Mouse (Mus musculus) midbrain, embryonic 14.5 days (tissue): ENCODE measurements around the gene Tmem44. TPM values are rescaled to one million over a fixed set of nuclear protein-coding genes. Genes with fewer than 3 reads are reported as not detected.

Experiments used
- ATAC-seq: fragments of 200-750 bp; cut with Nextera tagmentation; 2 replicates; pipeline ENCODE4 v1.8.0; 2017; ENCODE audit warnings: moderate number of reproducible peaks, moderate library complexity; ENCODE audit not compliant: low FRiP score, low TSS enrichment
- DNase-seq: peaks from one replicate; pipeline ENCODE4 v3.0.0-alpha.2; 2015
- H3K27ac ChIP-seq: fragments of 300-500 bp; sonication (generic); replicated peaks from 2 replicates; pipeline ENCODE4 v1.5.1; 2014; ENCODE audit warnings: mild to moderate bottlenecking, low read depth, low read length, moderate library complexity
- H3K27me3 ChIP-seq: fragments of 300-500 bp; sonication (generic); 2 replicates; pipeline ENCODE4 v1.6.1; 2014; ENCODE audit warnings: low read length, control low read depth, mixed read lengths; ENCODE audit not compliant: control insufficient read depth, insufficient read depth
- H3K36me3 ChIP-seq: fragments of 300-500 bp; sonication (generic); 2 replicates; pipeline ENCODE4 v1.6.1; 2014; ENCODE audit warnings: low read length, control low read depth; ENCODE audit not compliant: control insufficient read depth, insufficient read depth
- H3K4me1 ChIP-seq: fragments of 300-500 bp; sonication (generic); 2 replicates; pipeline ENCODE4 v1.6.1; 2014; ENCODE audit warnings: mild to moderate bottlenecking, antibody characterized with exemption, low read length, control low read depth; ENCODE audit not compliant: control insufficient read depth, insufficient read depth
- H3K4me2 ChIP-seq: fragments of 300-500 bp; sonication (generic); 2 replicates; pipeline ENCODE4 v1.6.1; 2014; ENCODE audit warnings: mild to moderate bottlenecking, low read length, moderate library complexity
- H3K4me3 ChIP-seq: fragments of 300-500 bp; sonication (generic); replicated peaks from 2 replicates; pipeline ENCODE4 v1.5.1; 2014; ENCODE audit warnings: low read depth, low read length
- H3K9ac ChIP-seq: fragments of 300-500 bp; sonication (generic); replicated peaks from 2 replicates; pipeline ENCODE4 v1.6.1; 2014; ENCODE audit warnings: mild to moderate bottlenecking, low read length, moderate library complexity
- H3K9me3 ChIP-seq: fragments of 300-500 bp; sonication (generic); 2 replicates; pipeline ENCODE4 v1.6.1; 2016; ENCODE audit warnings: low read length, control low read depth, mixed read lengths; ENCODE audit not compliant: control insufficient read depth
- WGBS: fragments of 180-500 bp; shearing (Covaris S2); extraction: QIAGEN DNeasy Blood & Tissue Kit; methylation state at CpG from one replicate; pipeline ENCODE4 v1.1.7; 2014; 5-methylcytosine and 5-hydroxymethylcytosine counted together
- polyA plus RNA-seq: library from polyadenylated mRNA; unstranded; fragments of >200 nt; fragmentation: Nextera tagmentation; extraction: Ambion mirVana; gene quantifications from 2 replicates; pipeline ENCODE4 v1.2.1, GENCODE M21; 2014

The Tmem44 gene
- polyA plus RNA-seq, 1 experiment from 2014 or later, result 76.3 TPM

DNA sequence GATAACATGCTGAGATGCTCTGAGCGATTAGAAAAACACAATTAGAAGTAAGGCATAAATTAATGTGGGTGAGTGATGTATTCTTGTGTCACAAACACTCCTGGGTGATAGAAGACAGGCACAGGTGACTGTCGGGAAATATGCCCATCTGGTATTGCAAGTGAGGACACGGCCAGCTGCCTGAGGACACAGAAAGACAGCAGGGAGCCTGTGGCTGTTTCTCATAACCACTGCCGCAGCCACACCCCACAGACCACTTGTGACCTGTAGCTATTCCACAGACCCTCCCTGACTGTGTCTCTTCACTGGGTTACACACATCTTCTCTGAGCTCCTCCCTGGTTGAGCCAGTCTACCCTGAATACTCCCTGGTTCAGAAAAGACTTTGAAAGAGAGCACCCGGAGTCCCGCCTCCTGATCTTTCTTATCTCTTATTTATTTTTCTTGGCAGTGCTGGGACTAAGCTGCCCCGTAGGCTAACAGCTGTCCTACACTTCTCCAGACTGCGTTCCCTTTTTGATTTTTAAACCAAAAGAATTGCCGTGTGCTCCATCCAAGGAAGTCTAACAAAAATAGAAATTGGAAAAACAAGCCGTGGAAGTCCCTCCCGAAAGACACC lies 32.9 kb downstream of the Tmem44 start:
- Histone ChIP-seq H3K27me3 (no peaks in the 10 kb centered on the region), H3K4me2 (no peak overlapping the region), H3K27ac (no peak overlapping the region), H3K4me3 (no peak overlapping the region), H3K9me3 (peaks cover 5% of the 10 kb centered on the region; the same call in 1 of the 2 replicates), H3K9ac (no peak overlapping the region), H3K4me1 (no peaks in the 10 kb centered on the region), H3K36me3 (peaks cover 59% of the 10 kb centered on the region)
- ATAC-seq, result no peak
- DNase-seq, result no peak
- WGBS, result 75% methylated on average over 11 of the region's 11 CpGs

DNA sequence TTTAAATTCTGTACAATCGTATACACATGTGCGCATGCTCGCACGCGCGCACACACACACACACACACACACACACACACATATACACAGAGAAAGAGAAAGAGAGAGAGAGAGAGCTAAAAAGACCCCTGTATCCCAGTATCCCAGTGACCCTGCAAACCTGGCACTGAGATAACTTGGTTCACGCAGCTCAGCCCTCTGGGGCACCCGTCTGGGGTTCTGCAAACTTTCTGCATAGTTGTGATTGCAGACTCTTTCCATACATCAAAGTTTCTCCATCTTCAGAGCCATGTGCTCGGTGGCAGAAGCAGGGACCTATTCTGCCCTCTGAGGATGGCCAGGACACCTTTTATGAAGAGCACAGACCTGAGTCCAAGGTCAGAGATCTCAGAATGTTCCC lies 33.6 kb downstream of the Tmem44 start:
- 94% methylated on average over 9 of the region's 9 CpGs for WGBS
- ATAC-seq, result no peak
- peaks cover 52% of the 10 kb centered on the region for H3K36me3 ChIP-seq

DNA sequence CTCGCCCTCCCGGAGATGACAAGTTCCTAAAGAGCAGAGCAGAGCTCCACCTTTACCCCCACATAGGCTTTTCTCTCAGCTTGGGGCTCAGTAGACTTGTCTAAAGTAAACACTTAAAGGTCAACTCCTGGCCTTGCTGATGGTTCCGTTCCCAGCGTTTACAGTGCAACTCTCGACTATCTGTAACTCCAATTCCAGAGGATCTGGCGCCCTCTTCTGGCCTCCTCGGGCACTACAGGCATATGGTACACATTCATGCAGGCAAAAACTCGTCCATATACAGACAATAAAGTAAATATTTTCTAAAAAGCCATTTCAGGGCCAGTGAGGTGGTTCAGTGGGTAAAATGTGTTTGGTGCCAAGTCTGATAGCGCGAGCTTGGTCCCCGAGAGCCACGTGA lies 35.2 kb downstream of the Tmem44 start:
- ATAC-seq (no peak), DNase-seq (no peak)
- peaks cover 45% of the 10 kb centered on the region for H3K36me3 ChIP-seq
- H3K27ac ChIP-seq, result no peak overlapping the region
- no peak overlapping the region for H3K4me2 ChIP-seq
- H3K9ac ChIP-seq, result no peak overlapping the region
- 70% methylated on average over 12 of the region's 12 CpGs for WGBS
- H3K4me3 ChIP-seq, result no peak overlapping the region
- peaks cover 5% of the 10 kb centered on the region; the same call in 1 of the 2 replicates for H3K9me3 ChIP-seq
- H3K27me3 ChIP-seq, result no peaks in the 10 kb centered on the region
- peaks cover 9% of the 10 kb centered on the region; the same call in 1 of the 2 replicates for H3K4me1 ChIP-seq

More for the DNA sequence above, 33.6 kb downstream of the Tmem44 start:
- no peak for DNase-seq
- no peak overlapping the region for H3K4me2 ChIP-seq
- H3K9me3 ChIP-seq, result peaks cover 5% of the 10 kb centered on the region; the same call in 1 of the 2 replicates
- H3K27ac ChIP-seq, result no peak overlapping the region
- H3K27me3 ChIP-seq, result no peaks in the 10 kb centered on the region
- H3K4me3 ChIP-seq, result no peak overlapping the region
- H3K9ac ChIP-seq, result no peak overlapping the region
- 0 out of 2 replicates have a peak, but pooled peaks cover 2% of the 10 kb centered on the region for H3K4me1 ChIP-seq

DNA sequence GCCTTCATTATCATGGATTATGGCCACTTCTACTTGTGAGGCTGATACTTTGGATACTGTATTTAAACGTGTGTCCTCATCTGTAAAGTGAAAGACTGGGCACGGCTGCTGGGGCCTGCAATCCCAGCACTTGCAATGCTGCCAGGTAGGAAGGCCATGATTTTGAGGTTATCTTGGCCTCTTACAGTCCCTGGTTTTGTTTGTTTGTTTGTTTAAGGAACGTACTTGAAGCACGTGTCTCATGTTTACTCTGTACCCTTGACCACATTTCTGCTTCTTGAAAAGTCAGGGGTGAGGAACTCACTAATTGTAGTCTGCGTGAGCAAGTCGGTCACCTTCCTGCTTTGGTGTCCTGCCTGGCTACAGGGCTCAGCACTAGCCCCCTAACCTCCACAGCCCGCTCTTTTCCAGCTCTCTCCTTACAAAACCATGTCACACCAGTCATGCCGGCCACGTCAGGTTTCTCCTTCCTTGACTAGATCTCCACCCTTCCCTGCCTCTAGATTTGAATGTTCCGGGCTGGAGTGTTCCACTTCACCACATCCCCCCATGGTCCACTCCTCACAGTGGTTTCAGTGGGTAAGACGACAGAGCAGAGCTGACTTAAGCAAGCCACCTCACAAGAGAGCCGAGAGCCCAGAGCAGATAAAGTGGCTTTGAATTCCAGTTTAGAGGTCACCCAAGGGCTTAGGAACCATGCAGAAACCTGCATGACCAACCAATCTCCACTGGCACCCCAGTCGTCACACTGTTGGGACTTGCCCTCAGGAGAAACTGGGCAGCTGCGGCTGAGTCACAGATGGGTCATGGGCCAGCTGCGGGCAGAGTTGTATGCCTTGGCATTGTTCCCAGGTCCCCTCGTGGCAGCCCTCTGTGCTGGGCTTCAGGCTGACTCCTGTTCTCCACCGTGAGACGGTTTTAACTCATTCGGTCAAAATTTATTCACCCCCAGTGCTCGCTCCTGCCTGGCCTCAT lies 37.3 kb downstream of the Tmem44 start:
- Histone ChIP-seq H3K36me3 (peaks cover 38% of the 10 kb centered on the region), H3K27ac (0 out of 2 replicates have a peak overlapping the region, but pooled peaks have one; percentile 13), H3K4me1 (peaks cover 13% of the 10 kb centered on the region), H3K4me3 (no peak overlapping the region), H3K9me3 (peaks cover 5% of the 10 kb centered on the region; the same call in 1 of the 2 replicates), H3K4me2 (no peak overlapping the region), H3K9ac (0 out of 2 replicates have a peak overlapping the region, but pooled peaks have one; percentile 1), H3K27me3 (no peaks in the 10 kb centered on the region)
- DNase-seq (peak; percentile 39), ATAC-seq (no peak)
- 77% methylated on average over 20 of the region's 20 CpGs for WGBS

DNA sequence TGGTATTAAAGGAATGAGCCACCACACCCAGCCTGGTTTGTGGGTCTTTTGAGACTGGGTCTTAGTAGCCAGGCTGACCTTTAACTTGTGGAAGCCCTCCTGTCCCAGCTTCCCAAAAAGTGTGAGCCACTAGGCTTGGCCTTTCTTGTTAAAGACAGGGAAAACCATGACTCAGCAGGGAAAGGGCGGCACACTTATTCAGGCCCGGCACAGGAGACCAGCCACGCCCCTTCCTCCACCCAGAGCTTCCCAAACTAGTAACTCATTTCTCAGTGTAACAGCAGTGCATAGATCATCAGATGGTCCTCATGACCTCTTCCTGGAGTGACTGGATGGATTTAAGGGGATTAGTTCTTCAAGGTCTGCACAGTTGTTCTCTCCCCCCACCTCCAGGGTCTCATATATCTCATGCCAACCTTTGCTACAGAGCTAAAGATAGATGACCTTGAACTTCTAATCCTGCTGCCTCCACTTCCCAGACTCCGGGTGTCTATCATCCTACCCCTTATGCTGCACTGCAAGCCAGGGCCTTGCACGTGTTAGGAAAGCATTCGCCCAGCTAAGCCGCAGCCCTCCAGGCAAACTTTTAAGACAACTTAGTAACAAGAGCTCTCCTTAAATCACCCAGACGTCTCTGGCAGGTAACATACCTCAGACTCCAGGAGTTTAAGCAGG lies 38.1 kb downstream of the Tmem44 start:
- DNase-seq (no peak), ATAC-seq (no peak)

DNA sequence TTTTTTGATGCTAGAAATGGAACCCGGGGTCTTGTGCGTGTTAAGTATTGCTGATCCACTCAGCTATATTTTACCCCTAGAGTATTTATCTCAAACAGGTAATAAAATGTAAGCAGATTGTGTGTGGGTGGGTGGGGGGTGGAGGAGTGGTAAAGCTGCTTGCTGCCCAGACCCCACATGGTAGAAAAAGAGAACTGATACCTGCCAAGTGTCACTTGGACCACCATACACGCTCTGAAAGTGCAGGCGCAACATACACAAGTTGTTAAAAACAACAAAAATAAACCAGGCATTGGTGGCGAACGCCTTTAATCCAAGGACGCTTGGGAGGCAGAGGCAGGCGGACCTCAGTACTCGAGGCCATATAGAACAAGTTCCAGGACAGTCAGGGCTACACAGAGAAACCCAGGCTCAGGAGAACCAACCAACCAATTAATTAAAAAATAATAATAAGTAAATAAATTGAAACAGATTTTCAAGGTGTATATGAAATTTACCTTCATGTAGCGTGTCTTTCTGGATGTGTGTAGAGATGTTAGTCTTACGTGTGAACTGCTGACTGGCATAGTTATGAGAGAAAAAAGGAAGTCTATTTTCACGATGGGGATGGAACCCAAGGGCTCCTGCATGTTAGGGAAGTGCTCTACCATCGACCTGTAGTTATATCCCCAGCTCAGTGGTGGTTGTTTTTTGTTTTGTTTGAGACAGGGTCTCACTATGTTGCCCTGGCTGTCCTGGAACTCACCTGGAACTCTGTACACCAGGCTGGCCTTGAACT lies 38.9 kb downstream of the Tmem44 start:
- Histone ChIP-seq H3K27ac (peak overlapping the region; percentile 93; the same call in 1 of the 2 replicates), H3K9me3 (peaks cover 5% of the 10 kb centered on the region; the same call in 1 of the 2 replicates), H3K9ac (peak overlapping the region; percentile 75), H3K4me2 (peak overlapping the region; percentile 70), H3K4me3 (peak overlapping the region; percentile 68), H3K4me1 (peaks cover 13% of the 10 kb centered on the region), H3K36me3 (peaks cover 26% of the 10 kb centered on the region), H3K27me3 (no peaks in the 10 kb centered on the region)
- DNase-seq, result no peak
- ATAC-seq, result no peak
- 83% methylated on average over 13 of the region's 13 CpGs for WGBS

More for the DNA sequence above, 38.1 kb downstream of the Tmem44 start:
- H3K4me2 ChIP-seq, result no peak overlapping the region
- peaks cover 13% of the 10 kb centered on the region for H3K4me1 ChIP-seq
- 57% methylated on average over 8 of the region's 8 CpGs for WGBS
- no peak overlapping the region for H3K27ac ChIP-seq
- no peaks in the 10 kb centered on the region for H3K27me3 ChIP-seq
- peaks cover 5% of the 10 kb centered on the region; the same call in 1 of the 2 replicates for H3K9me3 ChIP-seq
- H3K9ac ChIP-seq, result no peak overlapping the region
- no peak overlapping the region for H3K4me3 ChIP-seq
- H3K36me3 ChIP-seq, result peaks cover 32% of the 10 kb centered on the region

DNA sequence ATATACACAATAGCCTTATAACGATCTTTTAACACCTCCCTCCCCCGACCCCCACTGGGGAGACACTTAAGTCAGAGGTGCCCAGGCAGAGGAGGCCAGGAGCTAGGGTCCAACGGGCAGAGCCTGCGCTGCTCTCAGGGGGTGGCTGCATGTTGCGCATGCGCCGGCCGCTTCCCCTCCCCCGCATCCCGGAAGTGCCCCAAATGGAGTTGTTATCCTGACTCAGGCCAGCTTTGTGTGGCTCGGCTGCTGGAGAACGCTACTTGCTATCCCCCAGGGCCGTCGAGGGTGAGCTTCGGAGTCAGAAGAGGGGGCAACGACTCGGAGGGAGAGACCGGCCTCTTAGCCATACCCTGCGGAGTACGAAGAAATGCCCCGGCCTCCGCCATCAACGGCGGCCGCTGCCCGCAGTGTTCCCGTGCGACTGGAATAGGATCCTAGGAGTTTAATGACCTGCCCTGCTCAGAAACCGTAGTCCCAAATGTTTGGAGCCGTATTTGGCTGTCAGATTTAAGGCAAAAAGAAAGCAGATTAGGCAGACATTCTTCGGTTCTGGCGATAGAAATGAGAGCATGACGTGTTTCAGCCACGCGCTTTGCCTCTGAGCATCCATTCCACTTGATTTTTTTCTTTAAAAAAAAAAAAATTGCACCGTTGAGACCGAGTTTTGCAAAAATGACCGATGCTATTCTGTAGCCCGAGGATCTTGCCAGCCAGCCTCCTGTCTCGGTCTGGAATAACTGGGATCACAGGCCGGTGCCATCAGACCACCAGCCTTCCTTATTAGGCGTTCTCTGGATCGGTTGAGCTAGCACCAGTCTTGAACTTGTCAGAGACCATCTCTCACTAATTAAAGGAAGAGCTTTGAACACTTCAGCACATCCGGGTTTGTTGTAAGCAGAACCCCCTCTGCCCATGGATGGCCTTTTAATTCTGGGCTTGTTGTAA lies 39.9 kb downstream of the Tmem44 start:
- peak overlapping the region; percentile 75 for H3K9ac ChIP-seq
- 4% methylated on average over 44 of the region's 44 CpGs for WGBS
- H3K4me1 ChIP-seq, result peaks cover 13% of the 10 kb centered on the region
- H3K4me3 ChIP-seq, result peak overlapping the region; percentile 68
- no peaks in the 10 kb centered on the region for H3K27me3 ChIP-seq
- DNase-seq, result peak; percentile 94
- H3K4me2 ChIP-seq, result peak overlapping the region; percentile 70
- peaks cover 5% of the 10 kb centered on the region; the same call in 1 of the 2 replicates for H3K9me3 ChIP-seq
- ATAC-seq, result peak; percentile 90
- peaks cover 22% of the 10 kb centered on the region for H3K36me3 ChIP-seq
- peak overlapping the region; percentile 93 for H3K27ac ChIP-seq
